Mouse (Mus musculus) G1E (cell line): ENCODE results near the gene Slc9a8.

Source experiments
- CTCF ChIP-seq: IDR thresholded peaks from 2 replicates; pipeline ENCODE4 v1.5.1; 2012; ENCODE audit warnings: low read depth, low read length, inconsistent platforms, mixed read lengths
- GATA2 ChIP-seq: IDR thresholded peaks from 2 replicates; pipeline ENCODE4 v1.6.1; 2012; ENCODE audit warnings: low read depth, low read length, inconsistent platforms, borderline replicate concordance

GRCm38 (mm10) chr2:167445911-167446780, 24.6 kb downstream of the Slc9a8 start:
- TF ChIP-seq CTCF (no peak), GATA2 (no peak)
